Mouse (Mus musculus) E14TG2a.4 (cell line): ENCODE measurements around the gene Lbx1.

Experiments
- CTCF ChIP-seq: conservative IDR thresholded peaks from 2 replicates; pipeline ENCODE4 v1.5.1; 2014; ENCODE audit warnings: low read length
- POU5F1 ChIP-seq: IDR thresholded peaks from 2 replicates; pipeline ENCODE4 v1.6.1; 2014; ENCODE audit warnings: low read length, borderline replicate concordance

DNA sequence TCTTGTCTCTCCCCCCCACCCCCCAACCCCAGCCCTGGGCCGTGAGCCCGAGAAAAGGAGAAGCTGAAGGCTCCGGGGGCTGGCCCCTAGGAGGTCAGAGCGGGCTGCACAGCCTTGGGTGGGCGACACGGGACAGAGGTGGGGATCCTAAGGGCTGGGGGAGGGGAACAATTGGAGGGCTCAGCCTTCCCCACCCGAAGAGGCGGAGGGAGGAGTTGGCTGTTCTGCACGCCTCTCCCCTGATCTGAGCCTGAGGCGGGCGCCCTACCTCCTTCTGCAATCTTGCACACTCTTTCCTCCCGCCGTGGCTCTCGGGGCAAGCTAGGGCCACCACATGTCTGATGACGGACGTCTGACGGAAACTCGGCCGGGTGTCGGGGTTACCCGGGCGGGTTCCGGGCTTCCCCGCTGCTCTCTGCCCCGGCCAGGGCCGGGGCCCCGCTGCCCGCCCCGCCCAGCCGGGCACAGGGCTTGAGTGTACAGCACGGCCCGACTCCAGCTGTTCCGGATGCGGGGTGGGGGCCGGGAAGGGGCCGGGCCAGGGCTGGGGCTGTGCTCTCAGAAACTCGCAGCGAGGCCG is 841 bp upstream of the Lbx1 start:
- TF ChIP-seq CTCF (no peak), POU5F1 (no peak)
